Mouse (Mus musculus): ENCODE measurements around the gene Dgcr8.
"Not testable (repeated sequence)": the region's sequence is repeated elsewhere in the genome, so short reads cannot be mapped to it uniquely, and the experiment has no call there.

The Dgcr8 gene

DNA sequence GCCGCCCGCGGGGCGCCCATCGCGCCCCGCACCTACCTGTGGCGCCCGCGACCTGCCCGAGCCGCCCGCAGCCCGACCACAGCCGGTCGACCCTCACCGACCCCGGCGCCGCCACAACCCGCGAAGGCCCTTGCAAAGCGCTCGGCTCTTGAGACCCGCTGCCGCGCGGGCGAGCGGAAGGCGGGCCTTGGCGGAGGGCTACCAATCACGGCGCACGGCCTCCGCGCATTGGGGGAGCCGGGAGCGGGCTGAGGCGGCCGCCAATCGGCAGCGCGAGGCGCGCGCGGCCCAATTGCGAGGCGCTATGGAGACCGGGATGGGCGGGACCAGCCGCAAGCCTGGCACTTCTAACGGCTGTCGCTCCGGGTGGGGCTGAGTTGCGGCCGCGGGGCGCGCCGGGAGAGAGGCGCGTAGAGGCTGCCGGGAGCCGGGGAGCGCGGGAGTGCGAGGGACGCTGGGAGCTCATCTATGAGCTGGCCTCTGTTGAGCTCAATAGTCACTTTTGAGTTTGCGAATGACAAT, at the start of gene Dgcr8:
Dgcr8 (minus strand) TSS at position 180 of the 522 bp plus-strand sequence.
- DNase-seq = peak; percentile 99

DNA sequence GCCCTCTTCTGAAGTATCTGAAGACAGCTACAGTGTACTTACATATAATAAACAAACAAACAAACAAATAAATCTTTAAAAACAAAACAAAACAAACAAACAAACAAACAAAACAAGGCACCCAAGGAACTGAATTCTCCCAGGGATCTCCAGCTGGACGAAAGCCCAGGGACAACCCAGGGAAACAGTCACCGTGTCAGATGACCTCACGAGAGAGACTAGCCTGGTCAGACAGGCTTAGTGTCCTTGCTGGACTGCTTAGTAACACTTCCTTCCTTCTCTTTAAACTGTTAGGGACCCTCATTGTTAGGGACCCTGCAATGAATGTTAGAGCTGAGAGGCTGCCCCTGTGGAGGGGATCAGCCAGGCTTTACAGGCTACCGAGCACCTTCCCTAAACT, 48.2 kb upstream of the Dgcr8 start:
- DNase-seq = no peak

DNA sequence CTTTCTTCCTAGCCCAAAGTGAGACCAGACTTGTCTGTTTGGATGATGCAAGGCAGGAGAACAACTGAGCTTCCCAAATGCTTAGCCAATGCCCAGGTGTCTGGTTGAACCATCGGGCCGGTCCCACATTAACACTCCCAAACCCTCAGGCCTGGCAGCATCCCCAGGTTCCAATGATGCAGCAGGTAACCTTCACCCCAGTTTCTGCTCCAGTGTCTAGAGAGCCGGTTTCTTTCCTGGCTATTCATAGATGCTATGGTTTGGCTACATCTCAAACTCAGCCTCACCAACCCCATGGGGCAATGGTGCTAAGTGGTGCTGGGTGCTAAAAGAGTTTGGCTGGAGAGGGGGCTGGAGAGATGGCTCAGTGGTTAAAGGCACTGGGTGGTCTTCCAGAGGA, 46.9 kb upstream of the Dgcr8 start:
- no peak for DNase-seq

DNA sequence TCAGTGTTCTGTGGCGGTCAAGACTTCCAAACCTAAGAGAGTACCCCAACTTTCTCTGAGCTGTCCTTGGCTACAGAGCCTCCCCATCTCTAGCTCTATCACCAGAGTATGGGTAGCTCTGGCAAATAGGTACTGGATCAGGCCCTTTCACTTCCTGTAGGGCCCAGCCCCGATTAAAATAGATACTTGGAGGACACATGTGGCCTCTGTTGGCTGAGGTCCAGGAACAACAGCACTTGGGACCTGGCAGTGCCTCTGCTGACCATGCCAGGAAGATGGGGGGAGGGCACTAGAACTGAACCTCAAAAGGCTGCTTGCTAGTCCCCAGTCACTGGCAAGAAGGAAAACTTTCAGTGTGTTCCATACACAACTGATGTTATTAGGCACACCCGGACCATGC, 44.9 kb upstream of the Dgcr8 start:
- DNase-seq = no peak

DNA sequence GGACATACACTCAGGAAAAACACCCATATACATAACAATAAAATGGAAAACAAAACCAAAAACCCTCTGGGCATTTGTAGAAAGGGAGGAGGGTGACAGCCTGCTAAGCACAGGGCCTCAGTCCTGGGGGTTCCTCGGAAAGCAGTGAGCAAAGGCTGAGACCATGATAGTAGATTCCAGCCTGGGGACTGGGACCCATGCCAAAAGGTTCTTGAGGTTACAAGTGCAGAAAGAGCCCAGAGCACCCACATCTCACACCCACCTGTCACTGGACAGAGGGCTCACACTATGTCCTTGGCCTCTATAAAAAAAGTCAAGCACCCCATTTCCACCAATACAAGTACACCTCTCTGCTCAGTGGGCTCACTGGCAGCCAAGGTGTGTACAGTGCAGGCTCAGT, 39.5 kb upstream of the Dgcr8 start:
- DNase-seq = peak in 1 of 2 experiments; percentile 20

DNA sequence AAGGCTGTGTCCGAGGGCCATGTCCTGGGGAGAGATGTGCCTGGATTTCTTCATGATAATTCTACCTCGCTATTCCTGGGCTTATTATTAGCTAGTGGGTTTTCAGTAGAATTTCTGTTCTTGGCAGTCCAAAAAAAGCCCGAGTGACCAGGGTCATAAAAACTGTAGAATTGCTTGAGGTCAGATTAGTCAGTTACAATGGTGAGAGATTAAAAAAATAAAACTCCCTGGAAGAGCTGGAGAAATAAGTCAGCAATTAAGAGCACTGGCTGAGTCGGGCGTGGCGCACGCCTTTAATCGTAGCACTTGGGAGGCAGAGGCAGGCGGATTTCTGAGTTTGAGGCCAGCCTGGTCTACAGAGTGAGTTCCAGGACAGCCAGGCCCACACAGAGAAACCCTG, 38.9 kb upstream of the Dgcr8 start:
- no peak for DNase-seq

DNA sequence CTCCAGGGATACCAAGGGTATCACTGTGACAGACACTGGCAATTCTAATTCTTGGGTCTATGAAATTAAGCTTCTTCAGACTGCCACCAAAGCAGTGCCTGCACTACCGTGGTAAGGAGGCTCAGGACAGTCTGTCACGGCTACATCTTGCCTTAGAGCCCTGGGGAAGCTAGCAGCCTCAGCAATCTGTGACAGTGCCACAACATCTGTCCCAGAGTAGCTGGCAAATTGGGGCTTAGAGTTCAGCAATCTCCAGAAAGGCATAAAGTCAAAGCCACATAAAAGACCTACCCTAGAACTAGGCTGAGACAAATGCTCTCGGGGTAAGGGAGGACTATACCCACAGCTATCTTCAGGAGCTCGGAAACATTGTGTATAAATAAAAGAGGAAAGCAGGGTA, 36.7 kb upstream of the Dgcr8 start:
- DNase-seq = no peak

DNA sequence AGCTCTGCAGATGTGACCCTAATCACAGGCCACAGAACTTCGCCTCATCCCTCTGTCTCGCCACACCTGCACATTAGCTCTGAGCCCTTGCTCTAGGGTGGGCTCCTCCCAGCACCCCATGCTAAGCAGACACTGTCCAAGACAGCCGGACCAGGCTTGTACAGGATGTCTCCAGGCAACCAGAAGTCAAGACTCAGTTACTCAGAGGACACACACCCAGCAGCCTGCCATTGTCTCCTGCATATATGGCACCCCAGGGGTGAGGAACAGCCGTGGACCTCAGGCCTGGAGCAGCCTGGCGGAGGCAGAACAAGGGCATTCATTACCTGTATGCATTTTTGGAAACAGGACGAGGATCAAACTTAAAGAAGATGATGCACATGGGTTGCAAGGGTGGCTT, 35.0 kb upstream of the Dgcr8 start:
- DNase-seq = no peak

DNA sequence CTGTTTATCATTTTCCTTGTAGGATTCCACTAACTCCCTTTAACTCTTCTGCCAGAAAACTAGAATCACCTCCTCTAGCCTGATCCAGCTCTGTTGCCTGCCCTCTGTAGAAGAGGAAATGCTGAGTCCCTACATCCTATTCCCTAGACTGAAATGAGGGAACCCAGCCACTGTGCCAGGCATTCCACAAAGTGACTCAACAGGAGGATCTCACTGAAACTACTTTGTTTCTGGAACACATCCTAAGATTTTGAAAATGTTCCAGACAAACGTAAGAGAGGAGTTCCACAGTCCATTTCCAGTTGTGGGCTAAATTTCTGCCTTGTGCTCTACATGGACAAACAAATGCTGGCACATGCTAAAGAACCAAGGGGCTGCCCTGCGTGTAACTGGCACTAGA, 34.4 kb upstream of the Dgcr8 start:
- DNase-seq = no peak

DNA sequence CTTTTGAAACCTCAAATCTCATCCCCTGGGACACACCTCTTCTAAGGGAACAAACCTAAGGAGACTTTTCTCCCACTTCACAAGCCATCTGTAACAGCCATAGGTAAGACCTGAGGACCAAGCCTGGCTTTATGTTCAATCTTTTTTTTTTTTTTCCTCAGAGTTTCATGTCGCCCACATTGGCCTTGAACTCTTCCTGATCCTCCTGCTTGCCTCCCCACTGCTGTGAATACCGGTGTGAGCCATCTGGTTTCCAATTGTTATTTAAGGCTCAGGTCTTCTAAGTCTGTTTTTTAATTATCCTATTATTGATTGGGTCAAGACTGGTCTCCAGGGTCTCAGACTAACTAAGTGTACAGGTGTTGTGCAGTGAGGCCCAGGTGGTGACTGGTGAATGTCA, 32.4 kb upstream of the Dgcr8 start:
- DNase-seq = no peak

DNA sequence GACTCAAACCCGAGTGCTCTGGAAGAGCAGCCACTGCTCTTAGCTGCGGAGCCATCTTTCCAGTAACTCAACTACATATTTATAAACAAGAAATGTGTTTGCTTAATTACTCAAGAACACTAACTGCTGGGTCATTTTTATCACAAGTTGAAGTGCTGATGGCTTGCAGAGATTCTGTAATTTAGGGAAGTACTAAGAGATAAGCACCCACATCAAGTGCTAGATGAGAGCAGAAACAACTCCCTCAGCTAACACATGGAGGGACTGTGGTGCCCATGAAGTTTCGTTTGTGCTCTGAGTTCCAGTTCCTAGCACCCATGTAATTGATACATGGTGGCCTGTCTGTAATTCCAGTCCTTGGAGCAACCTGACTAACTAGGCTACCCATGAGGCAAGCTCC, 29.9 kb upstream of the Dgcr8 start:
- DNase-seq = no peak

DNA sequence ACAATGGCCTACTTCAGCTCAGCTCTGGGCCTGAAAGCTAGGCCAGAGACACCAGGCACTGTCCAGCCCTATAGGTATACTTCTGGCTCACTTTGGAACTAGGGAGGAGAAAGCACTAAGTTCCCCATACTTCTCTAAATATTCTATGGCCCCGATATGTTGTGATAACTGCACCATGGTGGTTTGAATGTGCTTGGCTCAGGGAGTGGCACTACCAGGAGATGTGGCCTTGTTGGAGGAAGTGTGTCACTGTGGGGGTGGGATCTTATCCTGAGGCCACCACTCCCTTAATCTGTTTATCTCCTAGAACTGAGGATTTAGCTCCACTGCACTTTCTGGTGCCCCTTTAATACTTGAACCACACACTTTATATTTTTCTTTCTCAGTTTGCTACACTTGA, 19.1 kb upstream of the Dgcr8 start:
- no peak for DNase-seq

DNA sequence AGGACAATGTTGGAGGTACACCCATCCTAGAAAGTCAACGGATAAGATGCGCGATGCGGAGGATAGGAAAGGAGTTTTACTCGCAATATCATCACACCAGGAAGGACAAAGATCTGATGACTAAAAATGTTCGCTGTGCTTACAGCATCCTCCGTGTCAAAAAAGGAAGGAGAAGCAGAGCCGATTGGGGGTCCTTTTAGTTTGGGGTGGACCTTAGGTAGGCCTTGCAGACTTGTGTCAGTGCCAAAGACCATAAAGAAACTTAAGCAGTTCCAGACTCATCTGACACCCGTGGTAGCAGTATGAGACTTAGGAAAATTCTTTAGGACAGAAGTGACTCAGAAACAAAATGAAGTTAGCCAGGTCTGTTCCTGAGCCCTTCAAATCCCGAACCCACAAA, 568 bp upstream of the Dgcr8 start:
- DNase-seq = not testable (repeated sequence)

DNA sequence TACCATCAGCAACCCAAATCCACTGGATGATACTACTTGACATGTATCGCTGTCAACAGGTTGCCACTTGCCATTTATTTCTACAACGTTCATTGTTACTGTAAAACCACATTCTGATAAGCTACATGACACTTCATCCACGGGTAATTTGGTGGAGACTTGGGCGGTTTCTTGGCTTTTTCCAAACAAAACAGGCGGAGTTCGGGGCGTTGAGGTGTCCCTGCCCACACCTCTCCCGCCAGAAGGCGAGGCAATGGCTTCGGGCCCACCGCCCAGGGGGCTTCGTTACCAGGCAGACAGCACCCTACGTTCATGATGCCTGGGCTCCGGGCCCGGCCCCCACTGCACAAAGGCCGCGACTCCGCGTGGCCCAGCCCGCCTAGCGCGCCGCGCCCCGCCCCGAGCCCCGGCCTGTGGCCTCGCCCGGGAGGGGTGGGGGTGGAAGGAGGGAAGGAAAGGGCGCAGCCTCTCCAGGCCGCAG, 425 bp downstream of the Dgcr8 start:
- DNase-seq = no peak

DNA sequence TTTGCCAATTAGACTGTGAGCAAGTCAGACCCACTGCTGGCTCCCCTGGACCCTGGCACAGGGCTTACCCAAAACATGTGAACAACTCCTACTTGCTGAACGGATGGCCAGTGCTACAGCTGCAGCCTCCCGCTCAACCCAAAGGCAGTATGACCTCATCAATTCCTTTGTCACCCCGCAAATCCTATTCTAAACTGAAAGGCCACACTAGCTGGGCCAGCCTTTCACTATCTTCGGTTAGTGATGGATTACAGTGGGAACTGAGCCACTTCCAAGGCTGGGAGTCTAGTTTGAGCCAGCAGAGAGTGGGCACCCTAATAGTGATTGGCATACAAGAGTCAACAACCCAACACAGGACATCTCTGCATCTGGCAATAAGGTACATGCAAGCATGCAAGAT, 880 bp downstream of the Dgcr8 start:
- peak; percentile 5 to 12 for DNase-seq

DNA sequence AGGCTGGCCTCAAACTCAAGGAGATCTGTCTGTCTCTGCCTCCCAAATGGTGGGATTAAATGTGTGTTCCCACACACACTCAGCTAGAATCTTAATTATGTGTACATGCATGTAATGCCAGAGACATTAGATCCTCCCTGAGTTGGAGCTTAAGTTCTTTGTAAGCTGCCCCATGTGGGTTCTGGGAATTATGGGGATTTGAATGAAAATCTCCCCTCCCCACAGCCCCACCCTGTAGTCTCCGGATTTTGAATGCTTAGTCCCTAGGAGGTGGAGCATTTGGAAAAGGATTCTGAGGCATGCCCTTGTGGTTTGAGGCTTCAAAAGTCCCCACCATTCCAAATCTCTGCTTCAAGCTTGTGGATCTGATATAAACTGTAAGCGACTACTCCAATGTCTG, 13.9 kb downstream of the Dgcr8 start:
- DNase-seq = no peak

DNA sequence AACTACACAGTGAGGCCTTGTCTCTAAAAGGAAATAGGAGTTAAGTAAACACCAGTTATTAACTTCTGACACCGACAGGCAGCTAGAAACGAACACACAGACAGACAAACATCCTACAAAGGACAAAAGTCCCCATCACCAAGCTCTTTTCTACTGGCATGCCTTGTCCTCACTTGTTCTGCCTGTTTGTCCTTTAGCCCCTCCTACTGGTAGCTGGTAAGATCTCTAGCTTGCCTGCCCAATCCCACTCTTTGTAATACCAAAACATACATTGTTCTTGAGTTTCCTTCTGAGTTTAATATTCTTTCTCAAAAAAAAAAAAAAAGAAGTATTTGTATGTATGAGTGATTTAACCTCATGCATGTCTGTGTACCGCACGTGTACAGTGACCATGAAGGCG, 20.9 kb downstream of the Dgcr8 start:
- no peak for DNase-seq

DNA sequence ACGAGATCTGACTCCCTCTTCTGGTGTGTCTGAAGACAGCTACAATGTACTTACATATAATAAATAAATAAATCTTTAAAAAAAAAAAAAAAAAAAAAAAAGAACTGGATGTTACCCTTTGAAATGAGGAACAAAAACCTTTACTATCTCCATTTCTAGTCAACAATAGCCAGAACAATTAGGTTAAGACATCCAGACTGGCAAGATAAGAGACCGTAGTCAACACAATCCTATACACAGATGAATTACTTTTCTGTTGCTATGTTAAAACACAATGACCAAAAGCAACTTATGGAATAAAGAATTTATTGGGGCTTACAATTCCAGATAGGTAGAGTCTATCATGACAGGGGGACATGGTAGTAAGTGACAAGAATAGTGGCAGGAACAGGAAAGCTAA, 24.0 kb downstream of the Dgcr8 start:
- DNase-seq = no peak

DNA sequence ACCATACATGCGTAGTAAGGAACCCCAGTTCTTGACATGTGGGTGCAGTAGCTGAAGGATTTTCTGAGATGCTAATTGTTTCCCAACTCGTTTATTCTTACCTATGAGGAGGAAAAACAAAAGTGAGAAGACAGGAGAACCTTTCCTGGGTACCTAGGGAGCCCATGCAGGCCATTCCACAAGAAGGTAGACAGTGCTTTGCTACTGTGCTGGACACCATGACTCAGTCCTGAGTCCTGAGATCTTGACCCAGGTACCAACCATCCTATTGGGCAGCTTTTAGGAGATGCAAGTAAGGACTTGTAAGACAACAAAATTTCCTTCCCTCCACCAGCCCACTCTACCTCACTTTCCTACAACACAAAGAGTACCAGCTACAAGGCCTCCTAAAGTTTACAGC, 30.8 kb downstream of the Dgcr8 start, which contains the start of gene Gm49776:
Gm49776 (minus strand) TSS at position 101 of the 400 bp plus-strand sequence.
- no peak for DNase-seq

DNA sequence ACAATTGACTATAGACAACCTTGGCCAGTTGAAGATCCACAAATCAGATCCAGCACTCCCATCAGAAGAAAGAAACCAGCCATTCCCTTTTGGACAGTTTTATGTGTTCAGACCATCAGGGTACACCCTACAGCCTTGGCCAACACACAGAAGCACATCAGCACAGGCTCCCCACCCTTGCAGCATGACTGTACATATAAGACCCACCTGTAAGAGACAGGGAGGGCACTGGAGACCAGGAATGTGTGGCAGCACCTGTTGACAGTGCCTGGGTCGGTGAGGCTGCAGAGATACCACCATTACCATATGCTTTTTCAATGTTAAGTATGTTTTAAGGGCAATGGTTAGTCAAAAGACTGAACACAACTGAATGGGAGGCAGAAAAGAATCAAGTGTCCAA, 35.2 kb downstream of the Dgcr8 start:
- DNase-seq = no peak

DNA sequence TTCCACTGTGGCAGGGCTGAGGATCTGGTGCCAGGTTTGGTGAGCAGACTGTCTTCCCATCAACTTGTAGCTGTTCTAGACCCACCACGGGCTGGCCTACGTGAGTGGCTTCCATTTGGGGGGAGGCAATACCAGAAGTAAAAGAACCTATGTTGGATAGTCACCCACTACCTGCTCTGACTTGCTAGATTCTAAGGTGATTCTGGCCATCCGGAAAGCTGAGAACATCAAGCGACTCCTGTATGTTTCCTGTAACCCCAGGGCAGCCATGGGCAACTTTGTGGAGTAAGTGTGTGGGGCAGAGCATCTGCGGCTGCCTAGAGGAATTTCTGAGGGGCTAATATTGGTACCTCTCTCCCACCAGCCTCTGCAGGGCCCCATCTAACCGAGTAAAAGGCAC, 36.3 kb downstream of the Dgcr8 start:
- no peak for DNase-seq

DNA sequence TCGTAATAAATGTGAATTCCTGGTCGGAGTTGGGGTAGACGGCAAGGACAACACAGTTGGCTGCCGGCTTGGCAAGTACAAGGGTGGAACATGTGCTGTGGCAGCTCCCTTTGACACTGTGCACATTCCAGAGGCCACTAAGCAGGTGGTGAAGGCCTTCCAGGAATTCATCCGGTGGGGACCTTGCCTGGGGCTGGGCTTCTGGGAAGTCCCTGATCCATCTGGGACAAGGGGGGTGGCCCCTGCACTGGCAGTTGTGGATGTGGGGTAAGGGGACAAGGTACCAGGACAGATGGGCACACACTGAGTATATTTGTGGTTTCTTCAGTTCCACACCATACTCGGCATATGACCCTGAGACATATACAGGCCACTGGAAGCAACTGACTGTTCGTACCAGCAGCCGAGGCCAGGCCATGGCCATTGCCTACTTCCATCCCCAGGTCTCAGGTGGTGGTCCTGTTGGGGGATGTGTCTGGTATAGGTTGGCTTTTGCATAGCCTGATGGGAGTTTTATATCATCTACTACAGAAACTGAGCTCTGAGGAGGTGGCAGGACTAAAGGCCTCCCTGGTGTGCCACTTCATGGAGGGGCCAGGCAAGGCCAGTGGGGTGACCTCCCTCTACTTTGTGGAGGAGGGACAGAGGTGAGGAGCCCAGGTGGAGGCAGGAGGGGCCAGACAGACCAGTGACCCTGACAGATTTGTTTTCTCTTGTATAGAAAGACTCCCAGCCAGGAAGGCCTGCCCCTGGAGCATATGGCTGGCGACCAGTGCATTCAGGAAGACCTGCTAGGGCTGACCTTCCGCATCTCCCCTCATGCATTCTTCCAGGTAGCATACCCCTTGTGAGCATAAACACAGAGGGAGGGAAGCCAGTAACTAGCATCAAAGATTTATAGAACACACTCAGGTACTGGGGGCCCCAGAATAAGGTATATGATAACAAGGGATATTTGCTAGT, 37.9 kb downstream of the Dgcr8 start:
- no peak for DNase-seq

DNA sequence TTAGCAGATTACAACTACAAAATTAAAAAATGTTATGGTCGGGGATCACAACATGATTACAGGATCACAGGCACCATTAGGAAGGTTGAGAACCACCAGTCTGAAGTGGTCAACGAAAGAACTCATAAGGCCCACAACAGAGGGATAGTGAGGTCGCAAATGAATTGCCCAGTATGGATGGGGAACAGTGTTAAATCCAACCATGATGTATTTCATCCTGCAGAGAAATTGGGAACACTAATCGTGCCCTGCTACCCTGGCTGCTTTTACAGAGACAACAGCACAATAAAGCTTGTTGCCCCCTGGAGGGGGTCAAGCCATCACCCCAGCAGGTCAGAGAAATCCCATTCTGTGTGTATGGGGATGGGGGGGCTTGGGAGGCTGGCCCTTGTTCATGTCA, 38.8 kb downstream of the Dgcr8 start:
- no peak for DNase-seq

DNA sequence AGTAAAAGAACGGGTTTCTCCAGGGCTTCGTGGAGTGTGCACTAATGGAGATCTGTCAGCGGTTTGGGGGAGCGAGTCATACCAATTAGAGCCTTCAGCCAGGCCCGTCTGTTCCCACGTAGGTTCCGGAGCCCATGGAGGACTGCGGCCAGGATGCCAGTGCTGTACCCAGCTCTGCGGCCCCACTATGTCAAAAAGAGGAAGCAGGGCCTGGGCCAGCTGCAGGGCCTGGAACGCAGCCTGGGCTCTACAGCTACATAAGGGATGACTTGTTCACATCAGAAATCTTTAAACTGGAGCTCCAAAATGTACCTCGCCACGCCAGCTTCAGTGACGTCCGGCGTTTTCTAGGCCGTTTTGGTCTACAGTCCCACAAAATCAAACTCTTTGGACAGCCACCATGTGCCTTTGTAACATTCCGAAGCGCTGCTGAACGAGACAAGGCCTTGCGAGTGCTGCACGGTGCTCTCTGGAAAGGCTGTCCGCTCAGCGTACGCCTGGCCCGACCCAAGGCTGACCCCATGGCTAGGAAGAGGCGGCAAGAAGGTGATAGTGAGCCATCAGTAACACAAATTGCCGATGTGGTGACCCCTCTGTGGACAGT, 39.6 kb downstream of the Dgcr8 start:
- peak; percentile 44 to 57 for DNase-seq

Measured in cerebellum, adult 18-20 months (tissue).